Mouse (Mus musculus) testis, adult 2 months (tissue): ENCODE measurements around the gene Nkx2-2.

Source experiments
- CTCF ChIP-seq: fragments of 200-500 bp; IDR thresholded peaks from 2 replicates; pipeline ENCODE4 v1.5.1; 2012; ENCODE audit warnings: low read depth, mild to moderate bottlenecking, inconsistent platforms, low read length, moderate library complexity; ENCODE audit not compliant: control insufficient read depth, insufficient read depth, insufficient replicate concordance
- POLR2A ChIP-seq: fragments of 200-500 bp; IDR thresholded peaks from 2 replicates; pipeline ENCODE4 v1.6.1; 2012; ENCODE audit warnings: low read depth, mild to moderate bottlenecking, inconsistent platforms, low read length, moderate library complexity; ENCODE audit not compliant: control insufficient read depth

DNA sequence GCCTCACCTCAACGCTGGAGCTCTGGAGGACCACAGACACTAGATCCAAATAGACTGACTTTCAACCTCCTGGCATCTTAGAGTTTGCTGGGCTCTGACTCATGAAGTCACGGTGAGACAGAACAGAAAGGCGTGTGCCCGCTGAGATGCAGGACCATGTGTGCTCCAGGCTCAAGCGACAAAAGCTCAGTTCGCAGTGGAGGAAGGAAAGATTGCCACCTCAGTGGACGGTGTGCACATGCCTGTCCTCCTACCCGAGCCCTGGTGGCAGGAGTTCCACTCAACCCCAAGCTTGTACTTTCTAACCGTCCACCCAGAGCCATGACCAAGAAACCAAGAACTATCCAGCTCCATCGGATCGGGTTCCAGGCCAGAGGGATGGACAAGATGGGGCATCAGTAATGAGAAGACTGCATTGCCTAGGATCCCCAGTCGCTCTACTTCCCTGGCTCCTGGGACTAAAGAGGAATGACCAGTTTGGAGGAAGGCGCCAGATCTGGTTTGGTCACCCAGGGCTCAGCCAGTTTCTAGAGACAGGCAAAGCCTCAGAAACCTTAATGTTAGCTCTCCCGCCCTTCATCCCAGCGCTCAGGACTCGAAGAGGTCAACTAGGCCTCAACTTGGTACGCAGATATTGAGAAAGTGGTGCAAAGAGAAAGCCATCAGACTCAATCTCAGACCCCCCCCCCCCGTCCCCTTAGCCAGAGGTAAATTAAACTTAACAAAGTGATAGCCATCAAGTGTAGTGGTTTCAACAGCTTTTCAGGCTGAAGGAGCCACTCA is 11.9 kb downstream of the Nkx2-2 start:
- no peak for TF ChIP-seq POLR2A
- TF ChIP-seq CTCF: no peak
